Mouse (Mus musculus) cerebellum, adult 18-20 months (tissue): ENCODE measurements around the gene Slit3.

Experiments
- DNase-seq, 2 experiments: peaks; one replicate each; pipeline ENCODE4 v3.0.0; 2021

Slit3 gene

GRCm38 (mm10) chr11:35120894-35121610, at the start of gene Slit3:
Slit3 (plus strand) TSS chr11:35121224.
- DNase-seq: peak; percentile 46 to 65

DNA sequence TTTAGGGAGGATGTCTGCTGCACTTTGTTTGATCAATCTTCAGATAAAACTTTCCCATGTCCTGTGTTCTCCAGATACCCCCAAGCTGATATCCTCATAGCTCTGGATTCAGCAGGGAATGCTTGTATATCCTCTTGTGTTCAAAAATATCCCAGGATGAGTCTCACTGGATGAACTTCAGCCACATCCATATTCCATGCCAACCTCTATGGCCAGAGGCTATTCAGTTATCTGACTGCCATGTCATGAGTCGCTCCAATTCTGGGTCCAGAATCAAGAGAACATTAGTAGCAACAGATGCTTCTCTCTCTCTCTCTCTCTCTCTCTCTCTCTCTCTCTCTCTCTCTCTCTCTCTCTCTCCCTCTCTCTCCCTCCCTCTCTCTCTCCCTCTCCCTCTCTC, 49.6 kb upstream of the Slit3 start:
- DNase-seq: no peak

- DNase-seq: no peak
Measured at GRCm38 (mm10) chr11:35075411-35075810, 45.6 kb upstream of the Slit3 start.

DNA sequence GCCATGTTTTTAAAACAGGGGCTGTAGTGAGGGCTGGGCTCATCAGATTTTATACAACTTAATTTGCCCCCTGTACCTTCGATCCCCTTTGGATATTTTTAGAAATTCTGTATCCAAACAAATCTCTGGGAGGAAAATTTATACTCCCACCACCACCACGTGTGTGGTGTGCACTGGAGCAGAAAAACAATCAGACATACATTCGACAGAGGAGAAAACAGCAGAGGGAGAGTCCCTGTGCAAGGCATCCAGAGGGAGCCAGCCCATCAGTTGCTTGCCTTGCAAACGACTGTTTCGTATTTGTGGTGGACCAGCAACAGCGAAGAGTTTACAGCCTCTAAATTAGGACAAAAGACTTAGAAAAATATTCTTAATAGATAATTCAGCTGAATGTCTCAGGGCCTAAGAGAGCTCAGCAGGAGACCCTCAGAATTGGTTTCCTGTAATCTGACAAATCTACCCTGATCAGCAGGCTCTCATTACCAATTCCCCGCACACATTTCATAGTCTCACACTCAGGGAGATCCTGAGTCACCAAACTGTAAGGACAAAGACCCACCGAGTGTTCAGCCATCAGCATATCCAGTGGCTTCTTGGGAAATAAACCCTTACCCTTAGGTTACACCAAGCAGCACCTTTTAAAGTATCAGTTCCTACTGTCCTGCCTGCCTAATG, 40.4 kb upstream of the Slit3 start:
- DNase-seq: no peak

- no peak for DNase-seq
Measured at GRCm38 (mm10) chr11:35082297-35082696, 38.7 kb upstream of the Slit3 start.

DNA sequence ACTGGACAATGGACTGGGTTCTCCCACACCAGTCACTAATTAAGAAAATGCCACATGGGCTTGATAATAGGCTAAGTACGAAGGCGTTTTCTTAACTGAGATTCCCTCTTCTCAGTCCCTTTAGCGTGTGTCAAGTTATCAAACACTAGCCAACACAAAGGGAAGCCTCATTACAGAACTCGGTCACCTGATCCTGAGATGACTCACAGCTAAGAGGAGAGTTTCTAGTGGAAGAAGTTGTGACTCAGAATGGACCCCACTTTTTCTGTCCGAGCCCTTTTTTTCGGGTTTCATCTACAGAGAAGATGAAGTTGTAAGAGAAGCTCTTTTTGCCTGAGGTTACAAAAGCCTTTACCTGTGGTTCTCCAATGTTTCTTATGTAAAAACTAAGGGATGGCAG, 38.0 kb upstream of the Slit3 start:
- no peak for DNase-seq

DNA sequence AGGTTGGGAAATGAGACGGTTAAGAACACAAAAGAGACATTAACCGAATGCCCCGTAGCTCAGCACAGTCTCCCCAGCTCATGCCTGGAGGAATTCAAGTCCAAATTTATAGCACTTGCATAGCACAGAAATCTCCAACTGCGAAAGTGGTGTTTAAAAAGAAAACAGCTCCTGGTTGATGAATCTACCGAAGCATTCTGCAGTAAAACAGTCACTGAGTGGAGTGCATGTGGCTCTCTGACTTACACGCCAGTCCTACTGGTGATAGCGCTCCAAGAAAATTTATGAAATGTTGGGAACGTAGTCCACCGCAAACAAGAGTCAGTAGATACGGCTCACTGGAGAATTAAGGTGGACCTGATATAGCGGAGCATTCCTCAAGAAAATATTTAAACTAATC, 35.7 kb upstream of the Slit3 start:
- no peak for DNase-seq

DNA sequence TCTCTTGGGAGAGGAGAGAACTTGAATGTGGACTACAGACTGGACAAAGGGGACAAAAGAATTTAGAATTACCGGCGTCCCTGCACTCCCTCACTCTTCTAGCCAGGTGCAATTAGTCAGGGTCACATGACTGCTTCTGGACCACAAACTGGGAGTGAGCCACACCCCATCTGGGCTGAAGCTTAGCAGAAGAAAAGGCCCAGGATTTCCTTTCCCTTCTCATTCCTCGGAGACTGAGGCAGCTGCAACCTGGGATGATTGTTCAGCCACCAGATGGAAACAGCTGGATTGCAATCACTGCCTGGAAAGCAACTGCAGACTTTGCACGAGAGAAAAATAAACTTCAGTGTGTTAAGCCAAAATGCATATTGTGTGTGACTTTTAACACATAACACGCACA, 35.0 kb upstream of the Slit3 start:
- DNase-seq: no peak

DNA sequence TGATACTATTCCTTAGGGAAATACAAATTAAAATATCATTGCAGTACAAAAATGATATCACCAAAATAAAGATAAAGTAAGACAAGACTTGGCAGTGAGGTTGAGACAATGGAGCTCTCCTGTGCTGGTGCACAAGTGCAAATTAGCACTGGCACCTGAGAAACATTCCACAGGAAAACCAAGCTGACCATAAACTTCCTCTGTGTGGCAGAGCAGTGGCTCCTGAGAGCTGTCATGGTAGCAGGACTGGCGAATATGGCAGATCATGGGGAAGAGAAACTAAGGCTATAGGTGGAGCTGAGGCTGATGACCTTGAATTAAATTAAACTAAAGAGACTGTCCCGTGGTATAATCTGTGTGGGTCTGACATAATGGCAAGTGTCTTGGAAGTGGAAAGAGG, 33.6 kb upstream of the Slit3 start:
- no peak for DNase-seq

DNA sequence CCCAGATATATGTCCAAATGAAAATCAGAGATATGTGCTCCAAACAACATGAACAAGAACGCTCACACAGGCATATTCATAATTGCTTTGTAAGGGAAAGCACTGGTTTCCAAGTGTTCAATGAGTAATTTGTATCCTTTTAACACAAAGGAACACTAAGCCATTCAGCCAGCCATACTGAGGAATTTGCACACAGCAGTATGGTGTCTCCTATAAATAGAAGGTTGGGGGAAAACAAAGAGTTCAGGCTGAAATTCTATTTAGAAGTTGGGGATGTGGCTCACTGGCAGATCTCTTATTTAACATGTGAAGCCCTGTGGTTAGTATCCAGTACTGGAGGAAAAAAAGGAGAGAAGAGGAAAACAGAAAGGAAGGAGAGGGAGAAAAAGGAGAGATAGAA, 32.9 kb upstream of the Slit3 start:
- DNase-seq: no peak

- no peak for DNase-seq
Measured at GRCm38 (mm10) chr11:35090629-35091335, 30.2 kb upstream of the Slit3 start.

DNA sequence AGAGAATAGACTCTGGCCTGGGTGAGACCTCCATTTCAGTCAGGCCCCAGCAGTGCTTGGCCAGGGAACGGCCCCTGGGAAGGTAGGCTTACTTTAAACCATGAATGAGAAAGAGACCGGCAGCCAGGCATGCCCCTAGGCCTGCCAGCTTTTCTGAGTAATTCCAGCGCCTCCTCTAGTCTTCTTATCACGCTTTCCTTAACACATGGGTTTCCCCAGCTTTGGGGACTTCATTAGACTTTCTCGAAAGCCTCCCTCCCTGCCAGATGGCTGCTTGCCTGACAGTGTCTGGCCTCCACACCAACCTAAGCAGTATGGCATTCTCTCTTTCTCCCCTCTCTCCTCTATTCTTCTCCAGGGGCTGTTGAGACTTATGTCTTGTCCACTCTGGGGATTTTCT, 24.5 kb upstream of the Slit3 start:
- DNase-seq: no peak

- no peak for DNase-seq
Measured at GRCm38 (mm10) chr11:35109781-35110180, 11.2 kb upstream of the Slit3 start.

- no peak for DNase-seq
Measured at GRCm38 (mm10) chr11:35110784-35111183, 10.2 kb upstream of the Slit3 start.

GRCm38 (mm10) chr11:35113290-35113689, 7.7 kb upstream of the Slit3 start:
- no peak for DNase-seq

DNA sequence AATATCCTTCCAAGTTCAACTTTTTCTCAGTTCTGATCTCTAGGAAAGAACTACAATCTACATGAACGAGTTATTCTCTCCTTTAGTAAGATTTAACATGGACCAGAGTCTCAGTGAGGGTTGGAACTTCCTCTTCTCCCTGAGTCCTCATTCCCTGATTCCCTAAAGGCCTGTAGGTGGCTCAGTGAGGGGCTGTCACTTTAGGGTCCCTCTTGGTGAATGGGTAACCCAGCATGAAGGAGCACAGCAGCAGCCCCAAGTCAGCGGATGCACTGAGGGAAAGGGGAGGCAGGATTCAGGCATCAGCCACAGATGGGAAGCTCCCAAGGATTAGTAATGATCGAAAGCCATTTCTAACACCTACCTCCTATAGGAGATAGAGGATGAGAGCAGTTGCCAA, 4.6 kb upstream of the Slit3 start:
- DNase-seq: no peak

DNA sequence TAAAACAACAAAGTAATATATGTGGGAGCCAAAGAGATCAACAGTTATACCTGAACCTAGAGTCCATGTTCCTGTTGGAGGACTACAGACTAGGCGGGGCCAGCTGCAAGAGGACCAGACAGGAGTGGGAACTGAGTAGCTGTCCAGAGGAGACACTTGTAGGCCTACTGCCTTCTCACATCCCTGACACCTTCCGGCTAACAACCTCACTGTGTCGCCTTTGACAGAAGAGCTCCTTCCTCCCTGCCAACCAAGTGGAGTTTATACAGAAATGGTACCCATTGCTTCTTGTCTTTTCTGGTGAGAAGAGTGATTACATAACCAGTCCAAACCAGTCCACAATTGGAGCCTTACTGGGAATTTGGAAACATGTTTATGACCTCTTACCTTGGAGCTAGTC, 3.2 kb upstream of the Slit3 start:
- no peak for DNase-seq

- no peak for DNase-seq
Measured at GRCm38 (mm10) chr11:35118731-35119130, 2.3 kb upstream of the Slit3 start.

GRCm38 (mm10) chr11:35119360-35119759, 1.7 kb upstream of the Slit3 start:
- peak; percentile 77 to 86 for DNase-seq

DNA sequence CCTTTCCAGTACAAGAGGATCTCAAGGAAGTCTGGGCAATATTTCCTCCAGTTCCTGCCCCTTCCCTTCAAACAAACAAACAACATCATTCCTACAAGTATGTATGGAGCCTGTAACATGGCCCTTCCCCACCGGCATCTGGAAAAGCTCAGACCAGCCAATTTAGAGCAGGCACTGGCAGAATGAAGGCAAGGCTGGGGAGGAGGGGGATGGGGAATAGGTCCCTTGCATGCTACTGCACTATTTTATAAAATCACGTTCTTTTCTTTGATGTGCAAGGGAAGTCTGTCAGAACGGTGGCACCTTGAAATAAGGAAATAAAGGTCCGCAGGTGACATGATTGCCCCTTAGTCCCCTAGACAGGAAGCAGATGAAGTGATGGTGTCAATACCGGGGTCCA, 948 bp upstream of the Slit3 start:
- DNase-seq: no peak

DNA sequence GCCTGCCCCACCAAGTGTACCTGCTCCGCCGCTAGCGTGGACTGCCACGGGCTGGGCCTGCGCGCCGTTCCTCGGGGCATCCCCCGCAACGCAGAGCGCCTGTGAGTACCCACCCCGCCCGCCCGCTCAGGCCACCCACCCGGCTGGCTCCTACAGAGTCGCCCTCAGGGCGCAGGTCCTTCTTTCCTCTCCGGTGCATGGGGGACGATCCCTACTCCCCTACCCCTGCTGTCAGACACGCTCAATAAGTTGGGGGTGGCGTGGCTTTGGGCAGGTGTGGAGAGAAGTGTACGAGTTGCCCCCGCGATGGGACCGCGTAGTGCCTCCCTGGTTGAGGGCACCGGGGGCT, 561 bp downstream of the Slit3 start:
- peak in 1 of 2 experiments; percentile 48 for DNase-seq

- DNase-seq: peak; percentile 34 to 37
Measured at GRCm38 (mm10) chr11:35122091-35122811, 1.2 kb downstream of the Slit3 start.

DNA sequence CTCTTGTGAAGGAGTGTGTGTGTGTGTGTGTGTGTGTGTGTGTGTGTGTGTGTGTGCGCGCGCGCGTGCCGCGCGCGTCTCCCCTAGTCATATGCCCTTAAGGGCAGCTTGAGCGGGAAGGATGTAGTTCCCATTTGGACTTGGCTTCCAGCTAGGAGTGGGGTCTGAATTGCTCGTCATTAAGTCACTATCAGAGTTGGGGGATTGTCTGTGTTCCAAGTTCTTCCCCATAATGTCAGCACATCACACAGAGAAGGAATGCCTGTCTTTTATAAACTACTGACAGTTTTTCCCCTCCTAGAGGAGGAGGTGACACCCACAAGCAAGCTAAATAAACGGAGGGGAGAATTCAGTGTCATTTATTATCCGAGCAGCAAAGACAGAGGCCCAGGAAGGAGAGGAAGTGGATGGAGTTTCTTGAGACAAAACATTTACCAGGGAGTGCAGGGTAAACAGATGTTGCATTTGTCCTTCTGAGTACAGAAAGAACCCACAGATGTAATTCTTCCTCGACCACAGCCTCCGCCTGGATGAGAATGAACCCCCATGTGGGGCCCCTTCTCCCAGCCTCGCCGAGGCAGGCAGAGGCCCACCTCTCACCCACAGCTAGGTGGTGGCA, 3.6 kb downstream of the Slit3 start:
- no peak for DNase-seq
